Mouse (Mus musculus): Measurements from ENCODE around the gene Camsap1. TPM values are rescaled to one million over a fixed set of nuclear protein-coding genes. Genes with fewer than 3 reads are reported as not detected.

Gene Camsap1
- polyA plus RNA-seq, 1 experiment from 2014 or later, result 46.8 TPM

- ATAC-seq (ENCODE audit: low FRiP score), result no peak
- DNase-seq (ENCODE audit: low spot score, missing footprints), result no peak
- WGBS, result 68% methylated on average over 1 of the region's 1 CpGs
Measured at GRCm38 (mm10) chr2:25882276-25882675, 100.8 kb downstream of the Camsap1 start.

GRCm38 (mm10) chr2:25879061-25879460 is 104.0 kb downstream of the Camsap1 start:
- 87% methylated on average over 4 of the region's 4 CpGs for WGBS
- ATAC-seq (ENCODE audit: low FRiP score) (no peak), DNase-seq (ENCODE audit: low spot score, missing footprints) (no peak)
- Histone ChIP-seq H3K4me2 (no peak overlapping the region), H3K9ac (ENCODE audit: low read length) (no peak overlapping the region), H3K9me3 (ENCODE audit: control insufficient read depth, low read length) (no peaks in the 10 kb centered on the region), H3K27ac (ENCODE audit: low read depth, low read length) (no peak overlapping the region), H3K27me3 (ENCODE audit: control insufficient read depth, insufficient read depth, low read length) (peaks cover 11% of the 10 kb centered on the region; the same call in 1 of the 2 replicates), H3K36me3 (ENCODE audit: control insufficient read depth, insufficient read depth, low read length) (no peaks in the 10 kb centered on the region), H3K4me1 (ENCODE audit: control insufficient read depth, insufficient read depth, low read length) (peaks cover 2% of the 10 kb centered on the region; the same call in 1 of the 2 replicates), H3K4me3 (ENCODE audit: low read depth, low read length) (no peak overlapping the region)

More at GRCm38 (mm10) chr2:25882276-25882675, 100.8 kb downstream of the Camsap1 start:
- Histone ChIP-seq H3K27ac (ENCODE audit: low read depth, low read length) (no peak overlapping the region), H3K4me3 (ENCODE audit: low read depth, low read length) (no peak overlapping the region), H3K4me1 (ENCODE audit: control insufficient read depth, insufficient read depth, low read length) (peaks cover 2% of the 10 kb centered on the region; the same call in 1 of the 2 replicates), H3K9me3 (ENCODE audit: control insufficient read depth, low read length) (no peaks in the 10 kb centered on the region), H3K27me3 (ENCODE audit: control insufficient read depth, insufficient read depth, low read length) (peaks cover 10% of the 10 kb centered on the region; the same call in 1 of the 2 replicates), H3K36me3 (ENCODE audit: control insufficient read depth, insufficient read depth, low read length) (no peaks in the 10 kb centered on the region), H3K4me2 (no peak overlapping the region), H3K9ac (ENCODE audit: low read length) (no peak overlapping the region)

- no peak for DNase-seq (ENCODE audit: low spot score, missing footprints)
- Histone ChIP-seq H3K4me1 (ENCODE audit: control insufficient read depth, insufficient read depth, low read length) (peaks cover 2% of the 10 kb centered on the region; the same call in 1 of the 2 replicates), H3K9me3 (ENCODE audit: control insufficient read depth, low read length) (no peaks in the 10 kb centered on the region), H3K27me3 (ENCODE audit: control insufficient read depth, insufficient read depth, low read length) (peaks cover 11% of the 10 kb centered on the region; the same call in 1 of the 2 replicates), H3K27ac (ENCODE audit: low read depth, low read length) (no peak overlapping the region), H3K36me3 (ENCODE audit: control insufficient read depth, insufficient read depth, low read length) (no peaks in the 10 kb centered on the region), H3K4me3 (ENCODE audit: low read depth, low read length) (no peak overlapping the region), H3K9ac (ENCODE audit: low read length) (no peak overlapping the region), H3K4me2 (no peak overlapping the region)
- no peak for ATAC-seq (ENCODE audit: low FRiP score)
- 81% methylated on average over 2 of the region's 2 CpGs for WGBS
Measured at GRCm38 (mm10) chr2:25878516-25878915, 104.6 kb downstream of the Camsap1 start.

- Histone ChIP-seq H3K9me3 (ENCODE audit: control insufficient read depth, low read length) (no peaks in the 10 kb centered on the region), H3K27ac (ENCODE audit: low read depth, low read length) (no peak overlapping the region), H3K36me3 (ENCODE audit: control insufficient read depth, insufficient read depth, low read length) (no peaks in the 10 kb centered on the region), H3K9ac (ENCODE audit: low read length) (peak overlapping the region; percentile 46), H3K27me3 (ENCODE audit: control insufficient read depth, insufficient read depth, low read length) (peaks cover 11% of the 10 kb centered on the region; the same call in 1 of the 2 replicates), H3K4me3 (ENCODE audit: low read depth, low read length) (peak overlapping the region; percentile 37), H3K4me2 (peak overlapping the region; percentile 61), H3K4me1 (ENCODE audit: control insufficient read depth, insufficient read depth, low read length) (peaks cover 2% of the 10 kb centered on the region; the same call in 1 of the 2 replicates)
- ATAC-seq (ENCODE audit: low FRiP score), result no peak
- DNase-seq (ENCODE audit: low spot score, missing footprints), result peak; percentile 87
- 3% methylated on average over 40 of the region's 49 CpGs for WGBS
Measured at GRCm38 (mm10) chr2:25877736-25878268, 105.3 kb downstream of the Camsap1 start.

GRCm38 (mm10) chr2:25877250-25877735 is 105.8 kb downstream of the Camsap1 start:
- H3K27ac ChIP-seq (ENCODE audit: low read depth, low read length), result no peak overlapping the region
- H3K4me3 ChIP-seq (ENCODE audit: low read depth, low read length), result peak overlapping the region; percentile 37
- H3K4me1 ChIP-seq (ENCODE audit: control insufficient read depth, insufficient read depth, low read length), result peaks cover 2% of the 10 kb centered on the region; the same call in 1 of the 2 replicates
- ATAC-seq (ENCODE audit: low FRiP score) (no peak), DNase-seq (ENCODE audit: low spot score, missing footprints) (peak; percentile 91)
- 30% methylated on average over 7 of the region's 7 CpGs for WGBS
- peak overlapping the region; percentile 46 for H3K9ac ChIP-seq (ENCODE audit: low read length)
- peaks cover 11% of the 10 kb centered on the region; the same call in 1 of the 2 replicates for H3K27me3 ChIP-seq (ENCODE audit: control insufficient read depth, insufficient read depth, low read length)
- no peaks in the 10 kb centered on the region for H3K36me3 ChIP-seq (ENCODE audit: control insufficient read depth, insufficient read depth, low read length)
- no peaks in the 10 kb centered on the region for H3K9me3 ChIP-seq (ENCODE audit: control insufficient read depth, low read length)
- peak overlapping the region; percentile 61 for H3K4me2 ChIP-seq

Other genes with a start within 250 kb of the Camsap1 start
- gene Obp2b, start 246.3 kb downstream of the Camsap1 start, polyA plus RNA-seq (2014; fragmentation: Nextera tagmentation; extraction: Ambion mirVana), result not detected in 2 replicates
- gene Lcn3, start 217.7 kb downstream of the Camsap1 start, polyA plus RNA-seq (2014; fragmentation: Nextera tagmentation; extraction: Ambion mirVana), result not detected in 2 replicates
- not detected in 2 replicates for gene Lcn11, start 206.3 kb downstream of the Camsap1 start, polyA plus RNA-seq (2014; fragmentation: Nextera tagmentation; extraction: Ambion mirVana)
- not detected in 2 replicates for gene Gm13539, start 201.0 kb downstream of the Camsap1 start, polyA plus RNA-seq (2014; fragmentation: Nextera tagmentation; extraction: Ambion mirVana)
- not detected in 2 replicates for gene Glt6d1, start 167.4 kb downstream of the Camsap1 start, polyA plus RNA-seq (2014; fragmentation: Nextera tagmentation; extraction: Ambion mirVana)
- not detected in 2 replicates for gene Lcn9, start 160.1 kb downstream of the Camsap1 start, polyA plus RNA-seq (2014; fragmentation: Nextera tagmentation; extraction: Ambion mirVana)
- gene Sohlh1, start 136.0 kb downstream of the Camsap1 start, polyA plus RNA-seq (2014; fragmentation: Nextera tagmentation; extraction: Ambion mirVana), result not detected in 2 replicates
- gene Kcnt1, start 119.5 kb downstream of the Camsap1 start, polyA plus RNA-seq (2014; fragmentation: Nextera tagmentation; extraction: Ambion mirVana), result 0.23 and 0.32 TPM in 2 replicates
- 96.1 and 101 TPM in 2 replicates for gene Ubac1, start 38.5 kb upstream of the Camsap1 start, polyA plus RNA-seq (2014; fragmentation: Nextera tagmentation; extraction: Ambion mirVana)
- gene Nacc2, start 139.9 kb upstream of the Camsap1 start, polyA plus RNA-seq (2014; fragmentation: Nextera tagmentation; extraction: Ambion mirVana), result 4.0 and 4.5 TPM in 2 replicates
- 0.10 and 0.30 TPM in 2 replicates for gene Lhx3, start 225.0 kb upstream of the Camsap1 start, polyA plus RNA-seq (2014; fragmentation: Nextera tagmentation; extraction: Ambion mirVana)

Measured in midbrain, embryonic 11.5 days (tissue).